Mouse (Mus musculus) midbrain, postnatal 0 days (tissue): ENCODE data around the gene Akr1e1. TPM values are rescaled to one million over a fixed set of nuclear protein-coding genes. Genes with fewer than 3 reads are reported as not detected.
"Not testable (repeated sequence)": the region's sequence is repeated elsewhere in the genome, so short reads cannot be mapped to it uniquely, and the experiment has no call there.

Experiments used
- ATAC-seq: fragments of 200-750 bp; cut with Nextera tagmentation; 2 replicates; pipeline ENCODE4 v1.8.0; 2017; ENCODE audit warnings: moderate number of reproducible peaks, mild to moderate bottlenecking, moderate TSS enrichment, moderate library complexity; ENCODE audit not compliant: low FRiP score
- DNase-seq: peaks from one replicate; pipeline ENCODE4 v3.0.0-alpha.2; 2015; ENCODE audit warnings: low spot score
- H3K27ac ChIP-seq: fragments of 300-500 bp; sonication (generic); 2 replicates; pipeline ENCODE4 v1.5.1; 2014; ENCODE audit warnings: low read depth, mild to moderate bottlenecking, low read length, mixed read lengths
- H3K27me3 ChIP-seq: fragments of 300-500 bp; sonication (generic); 2 replicates; pipeline ENCODE4 v1.6.1; 2014; ENCODE audit warnings: low read length, control low read depth, mixed read lengths; ENCODE audit not compliant: insufficient read depth
- H3K36me3 ChIP-seq: fragments of 300-500 bp; sonication (generic); 2 replicates; pipeline ENCODE4 v1.6.1; 2014; ENCODE audit warnings: low read length, control low read depth, mixed read lengths; ENCODE audit not compliant: insufficient read depth
- H3K4me1 ChIP-seq: fragments of 300-500 bp; sonication (generic); 2 replicates; pipeline ENCODE4 v1.6.1; 2014; ENCODE audit warnings: mild to moderate bottlenecking, control low read depth, antibody characterized with exemption, low read length, mixed read lengths; ENCODE audit not compliant: insufficient read depth
- H3K4me2 ChIP-seq: fragments of 300-500 bp; sonication (generic); 2 replicates; pipeline ENCODE4 v1.6.1; 2014; ENCODE audit warnings: low read depth, mild to moderate bottlenecking, low read length, mixed read lengths; ENCODE audit not compliant: poor library complexity, severe bottlenecking
- H3K4me3 ChIP-seq: fragments of 300-500 bp; sonication (generic); 2 replicates; pipeline ENCODE4 v1.5.1; 2014; ENCODE audit warnings: low read depth, mild to moderate bottlenecking, low read length, moderate library complexity
- H3K9ac ChIP-seq: fragments of 300-500 bp; sonication (generic); replicated peaks from 2 replicates; pipeline ENCODE4 v1.6.1; 2014; ENCODE audit warnings: mild to moderate bottlenecking, low read length, moderate library complexity, mixed read lengths; ENCODE audit not compliant: poor library complexity, severe bottlenecking
- H3K9me3 ChIP-seq: fragments of 300-500 bp; sonication (generic); 2 replicates; pipeline ENCODE4 v1.6.1; 2016; ENCODE audit warnings: low read length, control low read depth
- CTCF ChIP-seq: IDR thresholded peaks from 2 replicates; pipeline ENCODE4 v1.5.1; 2016; ENCODE audit warnings: antibody characterized with exemption, mild to moderate bottlenecking
- WGBS: fragments of 180-500 bp; shearing (Covaris S2); extraction: QIAGEN DNeasy Blood & Tissue Kit; methylation state at CpG from one replicate; pipeline ENCODE4 v1.1.7; 2014; 5-methylcytosine and 5-hydroxymethylcytosine counted together
- polyA plus RNA-seq: library from polyadenylated mRNA; unstranded; fragments of >200 nt; fragmentation: Nextera tagmentation; extraction: Ambion mirVana; gene quantifications from 2 replicates; pipeline ENCODE4 v1.2.1, GENCODE M21; 2015
- total RNA-seq: library from RNA; depleted of rRNA; stranded (reverse); fragments of >200 nt; gene quantifications from 2 replicates; pipeline ENCODE4 v1.2.3, GENCODE M21; 2014

Akr1e1 gene
- total and polyA plus RNA-seq, 2 experiments from 2014 or later: 7.3 to 28.4 TPM

DNA sequence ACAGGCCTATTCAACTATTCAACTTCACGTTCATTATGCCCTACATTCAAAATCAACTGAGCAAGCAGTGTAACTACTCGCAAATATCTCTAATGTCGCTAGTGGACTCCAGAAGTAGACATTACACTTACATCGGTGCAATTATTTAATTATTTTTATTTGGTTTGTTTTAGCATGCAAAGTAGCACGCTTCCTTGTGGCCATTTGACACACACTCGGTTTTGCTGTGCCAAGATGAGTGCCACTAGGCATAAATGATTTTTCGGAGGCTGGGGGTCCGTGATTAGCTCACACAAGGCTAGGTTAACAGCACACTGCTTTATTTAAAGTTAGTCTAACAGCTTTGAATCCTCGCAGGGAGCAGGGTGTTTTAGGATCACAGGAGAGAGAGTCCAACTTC lies 444 bp downstream of the Akr1e1 start:
- peak overlapping the region; percentile 51 for H3K4me3 ChIP-seq
- ATAC-seq (peak; percentile 36), DNase-seq (peak; percentile 2)
- no peaks in the 10 kb centered on the region for H3K9me3 ChIP-seq
- H3K27ac ChIP-seq: peak overlapping the region; percentile 67
- H3K36me3 ChIP-seq: no peaks in the 10 kb centered on the region
- peak overlapping the region; percentile 74 for H3K9ac ChIP-seq
- no peaks in the 10 kb centered on the region for H3K27me3 ChIP-seq
- TF ChIP-seq CTCF: peak; percentile 35; the same call in 1 of the 2 replicates
- no peaks in the 10 kb centered on the region for H3K4me1 ChIP-seq
- 22% methylated on average over 9 of the region's 9 CpGs for WGBS
- H3K4me2 ChIP-seq: peak overlapping the region; percentile 63

DNA sequence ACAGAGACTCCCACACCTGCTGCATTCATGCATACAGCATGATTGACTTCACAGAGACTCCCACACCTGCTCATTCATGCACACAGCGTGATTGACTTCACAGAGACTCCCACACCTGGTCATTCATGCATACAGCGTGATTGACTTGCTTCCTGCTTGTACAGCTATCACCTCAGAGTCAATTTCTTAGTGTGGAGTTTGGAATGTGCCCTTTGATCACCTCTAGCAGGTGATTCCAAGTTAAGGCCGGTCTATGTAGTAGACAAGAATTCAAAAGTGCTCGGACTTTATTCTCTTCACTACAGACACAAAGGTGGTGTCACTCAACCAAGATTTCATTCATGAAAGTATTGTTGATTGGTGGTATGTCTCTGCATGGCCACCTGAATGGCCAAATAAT lies 2.2 kb downstream of the Akr1e1 start:
- ATAC-seq: no peak
- no peaks in the 10 kb centered on the region for H3K4me1 ChIP-seq
- H3K4me3 ChIP-seq: no peak overlapping the region
- H3K9me3 ChIP-seq: no peaks in the 10 kb centered on the region
- no peaks in the 10 kb centered on the region for H3K36me3 ChIP-seq
- H3K9ac ChIP-seq: no peak overlapping the region
- DNase-seq: no peak
- H3K27ac ChIP-seq: no peak overlapping the region
- H3K4me2 ChIP-seq: no peak overlapping the region
- no peak for TF ChIP-seq CTCF
- WGBS: 91% methylated on average over 4 of the region's 4 CpGs
- no peaks in the 10 kb centered on the region for H3K27me3 ChIP-seq

DNA sequence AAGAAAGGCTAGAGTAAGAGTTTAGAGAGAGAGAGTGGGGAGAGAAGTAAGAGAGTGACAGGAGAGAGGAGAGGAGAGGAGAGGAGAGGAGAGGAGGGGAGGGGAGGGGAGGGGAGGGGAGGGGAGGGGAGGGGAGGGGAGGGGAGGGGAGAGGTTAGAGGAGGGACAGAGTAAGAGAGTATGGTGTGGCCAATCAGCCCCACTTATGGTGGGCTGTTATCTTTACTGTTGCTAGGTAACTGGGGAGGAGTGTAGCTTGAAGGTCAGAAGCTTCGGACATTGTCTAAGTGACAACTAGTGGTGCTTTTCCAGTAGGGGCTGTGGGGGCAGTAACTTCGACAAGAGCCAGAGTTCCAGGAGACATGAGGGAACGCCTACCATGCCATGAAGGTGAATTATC lies 5.5 kb downstream of the Akr1e1 start:
- H3K4me3 ChIP-seq, DNase-seq, H3K27me3 ChIP-seq, H3K9ac ChIP-seq, H3K9me3 ChIP-seq, H3K4me2 ChIP-seq, ATAC-seq, H3K4me1 ChIP-seq, H3K27ac ChIP-seq, H3K36me3 ChIP-seq: not testable (repeated sequence)
- WGBS: 90% methylated on average over 3 of the region's 3 CpGs

DNA sequence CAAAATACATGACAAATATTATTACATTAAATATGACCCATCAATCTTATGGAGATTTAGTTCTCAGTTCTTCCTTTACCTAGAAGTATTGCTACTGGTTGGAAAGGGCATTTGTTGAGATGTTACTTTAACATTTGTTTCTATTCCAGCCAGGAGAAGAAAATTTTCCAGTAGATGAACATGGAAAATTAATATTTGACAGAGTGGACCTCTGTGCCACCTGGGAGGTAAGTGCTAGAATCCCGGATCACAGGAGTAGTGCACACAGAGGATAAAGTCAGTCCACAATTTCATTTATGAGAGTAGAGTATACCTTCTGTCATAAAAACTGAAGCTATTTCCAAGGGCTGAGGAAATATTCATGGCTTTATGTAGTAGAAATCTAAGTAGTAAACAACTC lies 32.1 kb downstream of the Akr1e1 start:
- WGBS: 92% methylated on average over 1 of the region's 1 CpGs
- Histone ChIP-seq H3K9ac (no peak overlapping the region), H3K27ac (no peak overlapping the region), H3K9me3 (no peaks in the 10 kb centered on the region), H3K4me1 (no peaks in the 10 kb centered on the region), H3K36me3 (no peaks in the 10 kb centered on the region), H3K4me3 (no peak overlapping the region), H3K4me2 (no peak overlapping the region), H3K27me3 (no peaks in the 10 kb centered on the region)
- DNase-seq (no peak), ATAC-seq (no peak)
- TF ChIP-seq CTCF: no peak

- no peaks in the 10 kb centered on the region for H3K9me3 ChIP-seq
- H3K36me3 ChIP-seq: no peaks in the 10 kb centered on the region
- WGBS: 81% methylated on average over 1 of the region's 1 CpGs
- ATAC-seq (no peak), DNase-seq (no peak)
- H3K4me1 ChIP-seq: no peaks in the 10 kb centered on the region
- H3K4me2 ChIP-seq: no peak within 1 kb of the TSS
- H3K27me3 ChIP-seq: no peaks in the 10 kb centered on the region
- H3K9ac ChIP-seq: no peak within 1 kb of the TSS
- H3K4me3 ChIP-seq: no peak within 1 kb of the TSS
- no peak for TF ChIP-seq CTCF
- H3K27ac ChIP-seq: no peak within 1 kb of the TSS
These were observed 35.1 kb downstream of the Akr1e1 start, which contains the start of gene Akr1c21 for GRCm38 (mm10) chr13:4573871-4574270. Akr1c21 (plus strand) TSS chr13:4574075.

- ATAC-seq (no peak), DNase-seq (no peak)
- TF ChIP-seq CTCF: no peak
- no peak overlapping the region for H3K4me2 ChIP-seq
- H3K4me1 ChIP-seq: no peaks in the 10 kb centered on the region
- H3K36me3 ChIP-seq: no peaks in the 10 kb centered on the region
- no peaks in the 10 kb centered on the region for H3K9me3 ChIP-seq
- no peak overlapping the region for H3K27ac ChIP-seq
- 82% methylated on average over 2 of the region's 2 CpGs for WGBS
- H3K4me3 ChIP-seq: no peak overlapping the region
- no peaks in the 10 kb centered on the region for H3K27me3 ChIP-seq
- no peak overlapping the region for H3K9ac ChIP-seq
These were observed 43.0 kb downstream of the Akr1e1 start for GRCm38 (mm10) chr13:4565996-4566395.

- Histone ChIP-seq H3K9me3 (no peaks in the 10 kb centered on the region), H3K9ac (no peak overlapping the region), H3K36me3 (no peaks in the 10 kb centered on the region), H3K27ac (no peak overlapping the region), H3K4me2 (no peak overlapping the region), H3K4me1 (no peaks in the 10 kb centered on the region), H3K4me3 (no peak overlapping the region), H3K27me3 (no peaks in the 10 kb centered on the region)
- TF ChIP-seq CTCF: no peak
- ATAC-seq: no peak
- no peak for DNase-seq
These were observed 48.5 kb downstream of the Akr1e1 start for GRCm38 (mm10) chr13:4560500-4560899.
